Mouse (Mus musculus) heart, adult 11 months (tissue): ENCODE results near the gene Defa32.
"Not testable (repeated sequence)": the region's sequence is repeated elsewhere in the genome, so short reads cannot be mapped to it uniquely, and the experiment has no call there.

Experiments used
- DNase-seq: peaks from one replicate; pipeline ENCODE4 v3.0.0; 2022

The Defa32 gene

GRCm38 (mm10) chr8:21528732-21529131, at the start of gene Defa32:
Gene Defa32 (plus strand): TSS chr8:21529032.
- DNase-seq = not testable (repeated sequence)

GRCm38 (mm10) chr8:21508958-21509357, 19.9 kb upstream of the Defa32 start, which contains the start of gene Defa20:
Gene Defa20 (plus strand): TSS chr8:21509258.
- not testable (repeated sequence) for DNase-seq

- DNase-seq = not testable (repeated sequence)
Measured at GRCm38 (mm10) chr8:21565086-21565485, 36.3 kb downstream of the Defa32 start, which contains the start of gene Defa37. Gene Defa37 (plus strand): TSS chr8:21565386.
